Mouse (Mus musculus): ENCODE data around the gene Olfr1042.
"Not testable (repeated sequence)": the region's sequence is repeated elsewhere in the genome, so short reads cannot be mapped to it uniquely, and the experiment has no call there.

The Olfr1042 gene

DNA sequence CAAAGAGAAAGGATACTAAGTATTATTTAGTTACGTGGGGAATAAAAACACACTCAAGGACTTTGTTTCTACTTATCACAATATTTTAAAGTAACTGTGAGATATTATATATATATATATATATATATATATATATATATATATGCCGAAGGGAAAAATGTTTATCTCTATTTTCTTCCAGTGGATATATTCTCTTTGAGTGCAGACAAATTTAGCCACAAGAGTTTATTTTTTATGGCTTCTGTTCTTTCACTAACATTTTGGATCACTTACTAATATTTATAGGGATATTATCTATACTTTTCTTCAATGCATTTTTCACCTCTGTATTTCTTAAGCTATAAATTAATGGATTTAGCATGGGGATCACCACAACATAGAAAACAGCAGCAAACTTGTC, at the start of gene Olfr1042:
Gene Olfr1042, minus strand, starts transcription at position 101 of the 400 bp plus-strand sequence.
- no peak for DNase-seq (ENCODE audit: low spot score)

DNA sequence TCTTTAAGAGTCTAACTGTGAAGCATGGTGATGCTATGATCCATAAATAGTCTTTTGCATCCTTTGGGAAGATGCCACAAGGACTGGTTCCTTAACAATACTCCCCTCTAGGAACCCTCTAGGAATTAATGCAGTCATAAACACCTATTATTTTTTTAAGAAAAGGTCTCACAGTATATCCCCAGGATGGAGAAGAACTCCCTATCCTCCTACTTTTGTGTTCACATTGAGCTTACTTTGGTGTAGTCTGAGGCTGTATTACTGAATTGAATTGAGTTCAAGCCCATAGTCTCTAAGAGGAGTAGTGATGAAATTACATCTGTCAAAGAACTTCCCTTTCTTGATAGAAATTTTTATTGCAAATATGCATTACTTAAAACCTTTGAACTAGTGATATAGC, 41.3 kb upstream of the Olfr1042 start, which contains the start of gene Olfr1045:
Gene Olfr1045, minus strand, starts transcription at position 101 of the 400 bp plus-strand sequence.
- no peak for DNase-seq (ENCODE audit: low spot score)

DNA sequence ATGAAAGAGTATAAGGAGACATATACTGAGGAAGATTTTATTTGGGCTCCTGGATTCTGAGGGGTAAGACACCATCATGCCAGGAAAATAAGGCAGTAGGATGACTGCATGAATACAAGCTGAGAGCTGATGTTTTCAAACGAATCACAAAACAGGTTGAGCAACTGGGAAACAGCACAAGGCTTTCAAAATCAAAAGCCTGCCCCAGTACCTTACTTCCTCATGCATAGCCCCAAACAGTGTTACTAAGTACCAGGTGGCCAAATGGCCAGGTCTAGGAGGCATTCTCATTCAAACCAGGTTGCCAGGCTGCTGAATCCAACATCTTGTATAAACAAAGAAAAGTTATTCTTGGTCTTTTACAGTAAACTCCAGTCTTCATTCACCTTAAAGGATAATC, 34.2 kb upstream of the Olfr1042 start:
- no peak for DNase-seq (ENCODE audit: low spot score)

DNA sequence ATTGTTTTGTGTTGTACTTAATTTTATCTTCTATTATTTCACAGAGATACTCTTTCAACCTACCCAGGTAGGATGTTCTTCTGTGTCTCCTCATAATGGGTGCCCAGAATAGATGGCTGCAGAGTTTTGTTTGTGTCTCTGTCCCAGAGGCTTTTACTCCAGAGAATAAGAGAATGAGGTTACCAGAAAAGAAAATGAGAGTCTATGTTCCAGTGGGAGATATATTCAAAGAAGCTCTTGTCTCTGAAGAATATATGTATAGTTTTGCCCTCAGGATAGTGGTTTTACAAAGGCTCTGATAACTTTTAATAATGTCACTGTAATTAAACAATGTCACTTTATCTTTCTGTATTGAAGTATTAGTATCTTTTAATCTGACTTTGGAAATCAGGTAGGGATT, 23.9 kb upstream of the Olfr1042 start, which contains the start of gene Olfr52:
Gene Olfr52, minus strand, starts transcription at position 101 of the 400 bp plus-strand sequence.
- DNase-seq (ENCODE audit: low spot score): no peak

DNA sequence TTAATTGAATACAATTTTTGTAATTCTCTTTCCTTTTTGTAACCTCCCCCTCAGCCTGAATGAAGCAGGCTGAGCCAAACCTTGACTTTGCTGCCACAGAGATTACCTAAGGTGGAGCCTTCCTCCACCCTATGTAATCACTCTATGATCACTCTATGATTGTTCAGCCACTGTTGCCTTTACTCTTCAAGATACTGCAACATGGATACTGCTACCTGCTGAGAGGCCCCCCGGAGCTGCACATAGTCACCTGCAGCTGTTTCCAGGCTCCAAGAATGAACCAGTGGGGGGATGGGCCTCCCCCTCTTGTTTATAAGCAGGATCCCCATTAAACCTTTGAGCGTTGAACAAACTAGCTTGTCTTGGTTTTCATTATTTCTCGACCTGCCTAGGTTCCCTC, 18.3 kb upstream of the Olfr1042 start:
- DNase-seq (ENCODE audit: low spot score): no peak

DNA sequence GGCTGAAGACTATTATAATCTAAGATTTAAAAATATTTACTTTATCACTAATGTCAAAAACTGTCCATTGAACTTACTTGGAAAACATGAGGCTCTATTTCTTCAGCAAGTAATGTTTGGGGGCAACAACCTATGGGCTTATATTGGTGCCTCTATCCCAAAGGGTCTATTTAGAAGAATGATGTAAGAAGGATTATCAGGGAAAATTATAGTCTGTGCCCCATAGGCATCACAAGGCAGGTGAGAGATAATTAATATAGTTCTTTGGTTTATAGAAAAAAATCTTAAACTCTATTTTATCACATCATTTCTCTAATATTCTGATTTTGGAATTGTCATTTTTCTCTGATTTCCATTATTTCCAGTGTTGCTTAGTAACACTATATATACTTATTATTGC, 16.1 kb upstream of the Olfr1042 start, which contains the start of gene Olfr1044:
Gene Olfr1044, minus strand, starts transcription at position 101 of the 400 bp plus-strand sequence.
- DNase-seq (ENCODE audit: low spot score): no peak

DNA sequence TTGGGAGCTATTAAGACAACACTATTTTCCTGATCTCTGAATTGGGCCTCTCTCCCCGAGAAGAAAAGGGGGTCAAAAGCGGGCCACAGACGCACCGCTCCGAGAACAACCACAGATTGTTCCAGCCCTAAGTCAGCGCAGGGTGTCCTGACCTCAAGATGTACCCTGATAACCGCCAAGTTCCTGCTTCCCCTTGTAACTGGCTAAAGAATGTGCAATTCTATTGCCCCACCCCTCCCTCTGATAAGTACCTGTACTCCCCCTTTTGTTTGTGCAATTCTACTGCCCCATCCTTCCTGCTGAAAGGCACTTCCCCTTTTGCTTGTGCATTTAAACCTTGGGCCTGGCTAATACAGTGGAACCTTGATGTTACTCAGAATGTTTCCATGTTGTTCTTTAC, 13.8 kb upstream of the Olfr1042 start:
- not testable (repeated sequence) for DNase-seq (ENCODE audit: low spot score)

DNA sequence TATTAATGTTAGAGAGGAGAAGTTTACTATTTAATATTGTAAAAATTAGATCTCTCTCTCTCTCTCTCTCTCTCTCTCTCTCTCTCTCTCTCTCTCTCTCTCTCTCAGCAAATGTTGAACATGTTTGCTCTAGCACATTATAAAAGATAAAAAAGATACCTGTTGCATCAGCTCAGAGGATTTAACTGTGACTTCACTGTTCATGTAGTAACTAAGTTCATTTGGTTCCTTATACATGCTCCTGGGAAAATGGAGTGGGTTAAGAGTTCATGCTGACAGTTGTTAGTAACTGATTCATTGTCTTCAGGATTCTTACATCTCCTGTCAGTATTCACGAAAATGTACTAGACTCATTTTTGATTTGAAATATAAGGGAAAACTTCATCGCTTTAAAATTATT, 5.8 kb upstream of the Olfr1042 start, which contains the start of gene Olfr1043:
Gene Olfr1043, minus strand, starts transcription at position 101 of the 400 bp plus-strand sequence.
- no peak for DNase-seq (ENCODE audit: low spot score)

DNA sequence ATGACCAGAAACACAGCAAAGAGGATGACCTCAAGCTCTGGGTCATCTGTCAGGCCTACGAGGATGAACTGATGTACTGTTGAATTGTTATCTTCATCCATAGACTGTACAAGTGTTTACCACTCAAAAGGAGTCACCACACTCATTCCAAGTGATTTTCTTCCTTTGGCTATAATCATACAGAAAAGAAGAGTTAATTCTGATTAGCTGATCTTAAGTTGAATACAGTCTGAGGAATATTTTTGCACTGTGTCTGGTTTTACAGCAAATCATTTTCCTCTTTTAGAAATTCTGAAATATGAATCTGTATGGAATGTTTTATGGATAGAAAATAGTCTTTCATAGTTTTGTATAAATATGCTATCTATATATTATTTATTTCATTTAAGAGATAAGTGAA, 15.0 kb downstream of the Olfr1042 start, which contains the start of gene Olfr1040:
Gene Olfr1040, minus strand, starts transcription at position 101 of the 400 bp plus-strand sequence.
- no peak for DNase-seq (ENCODE audit: low spot score)

DNA sequence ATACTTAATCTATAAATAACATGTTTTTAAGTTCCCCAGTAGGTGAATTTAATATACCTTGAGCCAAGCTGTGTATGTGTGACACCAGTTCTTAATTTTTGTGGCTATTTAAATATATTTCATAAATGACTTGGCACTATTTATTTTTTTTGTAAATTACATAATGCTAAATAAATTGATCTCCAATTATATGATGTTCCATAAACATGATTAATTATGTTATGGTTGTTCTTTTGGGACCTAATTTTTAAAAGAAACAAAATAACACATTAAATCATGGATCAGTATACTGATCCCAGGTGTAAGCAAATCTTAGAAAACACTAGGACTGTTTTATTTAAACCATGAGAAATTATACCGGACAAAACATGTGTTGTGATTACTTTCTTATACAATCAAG, 25.8 kb downstream of the Olfr1042 start, which contains the start of gene Olfr1039:
Gene Olfr1039, minus strand, starts transcription at position 101 of the 400 bp plus-strand sequence.
- DNase-seq (ENCODE audit: low spot score): no peak

All from left cerebral cortex, adult 11 months (tissue).